Mouse (Mus musculus) intestine, embryonic 15.5 days (tissue): Measurements from ENCODE around the gene Rgs16. TPM values are rescaled to one million over a fixed set of nuclear protein-coding genes. Genes with fewer than 3 reads are reported as not detected.
"Not testable (repeated sequence)": the region's sequence is repeated elsewhere in the genome, so short reads cannot be mapped to it uniquely, and the experiment has no call there.

ENCODE experiments used
- ATAC-seq: fragments of 200-750 bp; cut with Nextera tagmentation; 2 replicates; pipeline ENCODE4 v1.8.0; 2017; ENCODE audit warnings: moderate TSS enrichment, moderate library complexity
- H3K27ac ChIP-seq: fragments of 300-500 bp; sonication (generic); 2 replicates; pipeline ENCODE4 v1.5.1; 2015; ENCODE audit warnings: mild to moderate bottlenecking, inconsistent platforms
- H3K27me3 ChIP-seq: fragments of 300-500 bp; sonication (generic); replicated peaks from 2 replicates; pipeline ENCODE4 v1.6.1; 2015; ENCODE audit warnings: inconsistent platforms
- H3K36me3 ChIP-seq: fragments of 300-500 bp; sonication (generic); 2 replicates; pipeline ENCODE4 v1.6.1; 2015; ENCODE audit warnings: inconsistent platforms
- H3K4me1 ChIP-seq: fragments of 300-500 bp; sonication (generic); replicated peaks from 2 replicates; pipeline ENCODE4 v1.6.1; 2015; ENCODE audit warnings: inconsistent platforms
- H3K4me2 ChIP-seq: fragments of 300-500 bp; sonication (generic); replicated peaks from 2 replicates; pipeline ENCODE4 v1.6.1; 2015; ENCODE audit warnings: mild to moderate bottlenecking, inconsistent platforms
- H3K4me3 ChIP-seq: fragments of 300-500 bp; sonication (generic); replicated peaks from 2 replicates; pipeline ENCODE4 v1.5.1; 2015; ENCODE audit warnings: inconsistent platforms
- H3K9ac ChIP-seq: fragments of 300-500 bp; sonication (generic); 2 replicates; pipeline ENCODE4 v1.6.1; 2015; ENCODE audit warnings: inconsistent platforms
- H3K9me3 ChIP-seq: fragments of 300-500 bp; sonication (generic); 2 replicates; pipeline ENCODE4 v1.6.1; 2016; ENCODE audit warnings: inconsistent platforms
- WGBS: fragments of 180-500 bp; shearing (Covaris S2); methylation state at CpG from one replicate; pipeline ENCODE4 v1.1.7; 2015; 5-methylcytosine and 5-hydroxymethylcytosine counted together
- polyA plus RNA-seq: library from polyadenylated mRNA; unstranded; fragments of >200 nt; fragmentation: Nextera tagmentation; extraction: Ambion mirVana; gene quantifications from 2 replicates; pipeline ENCODE4 v1.2.1, GENCODE M21; 2015

Rgs16 gene
- polyA plus RNA-seq, 1 experiment from 2014 or later: 5.1 TPM

- ATAC-seq: no peak
- 74% methylated on average over 1 of the region's 1 CpGs for WGBS
- no peak overlapping the region for H3K4me2 ChIP-seq
Measured at GRCm38 (mm10) chr1:153767281-153767680, 27.1 kb downstream of the Rgs16 start.

GRCm38 (mm10) chr1:153768465-153768864 is 28.3 kb downstream of the Rgs16 start:
- Histone ChIP-seq H3K4me3 (0 out of 2 replicates have a peak overlapping the region, but pooled peaks have one; percentile 29), H3K27ac (peak overlapping the region; percentile 84), H3K27me3 (no peaks in the 10 kb centered on the region), H3K9me3 (no peaks in the 10 kb centered on the region), H3K4me2 (peak overlapping the region; percentile 45), H3K4me1 (peaks cover 4% of the 10 kb centered on the region; the same call in 1 of the 2 replicates), H3K9ac (no peak overlapping the region), H3K36me3 (no peaks in the 10 kb centered on the region)
- whole genome bisulfite sequencing: 56% methylated on average over 5 of the region's 5 CpGs
- ATAC-seq: no peak

More at GRCm38 (mm10) chr1:153767281-153767680, 27.1 kb downstream of the Rgs16 start:
- H3K9ac ChIP-seq: no peak overlapping the region
- H3K36me3 ChIP-seq: no peaks in the 10 kb centered on the region
- H3K27me3 ChIP-seq: no peaks in the 10 kb centered on the region
- no peaks in the 10 kb centered on the region for H3K9me3 ChIP-seq
- no peak overlapping the region for H3K4me3 ChIP-seq
- peaks cover 4% of the 10 kb centered on the region; the same call in 1 of the 2 replicates for H3K4me1 ChIP-seq
- no peak overlapping the region for H3K27ac ChIP-seq

GRCm38 (mm10) chr1:153769571-153769970 is 29.4 kb downstream of the Rgs16 start:
- H3K9ac ChIP-seq, H3K36me3 ChIP-seq, H3K9me3 ChIP-seq, H3K27me3 ChIP-seq, H3K4me1 ChIP-seq: not testable (repeated sequence)
- H3K27ac ChIP-seq: peak overlapping the region; percentile 84
- ATAC-seq: peak; percentile 74
- H3K4me2 ChIP-seq: peak overlapping the region; percentile 45
- WGBS: 47% methylated on average over 6 of the region's 6 CpGs
- H3K4me3 ChIP-seq: peak overlapping the region; percentile 29

GRCm38 (mm10) chr1:153769998-153770775 is 30.0 kb downstream of the Rgs16 start:
- H3K27ac ChIP-seq: peak overlapping the region; percentile 84

GRCm38 (mm10) chr1:153770776-153771167 is 30.6 kb downstream of the Rgs16 start:
- ATAC-seq: peak; percentile 65
- 68% methylated on average over 1 of the region's 1 CpGs for WGBS
- peak overlapping the region; percentile 84 for H3K27ac ChIP-seq
- H3K9ac ChIP-seq: no peak overlapping the region
- H3K4me1 ChIP-seq: peaks cover 10% of the 10 kb centered on the region
- no peaks in the 10 kb centered on the region for H3K9me3 ChIP-seq
- no peak overlapping the region for H3K4me3 ChIP-seq
- no peaks in the 10 kb centered on the region for H3K36me3 ChIP-seq
- H3K27me3 ChIP-seq: no peaks in the 10 kb centered on the region
- H3K4me2 ChIP-seq: peak overlapping the region; percentile 33; the same call in 1 of the 2 replicates

More at GRCm38 (mm10) chr1:153769998-153770775, 30.0 kb downstream of the Rgs16 start:
- no peaks in the 10 kb centered on the region for H3K27me3 ChIP-seq
- no peak overlapping the region for H3K9ac ChIP-seq
- no peak overlapping the region for H3K4me3 ChIP-seq
- WGBS: 52% methylated on average over 10 of the region's 10 CpGs
- peaks cover 8% of the 10 kb centered on the region for H3K4me1 ChIP-seq
- ATAC-seq: peak; percentile 86
- no peaks in the 10 kb centered on the region for H3K36me3 ChIP-seq
- peak overlapping the region; percentile 33; the same call in 1 of the 2 replicates for H3K4me2 ChIP-seq
- no peaks in the 10 kb centered on the region for H3K9me3 ChIP-seq

- Histone ChIP-seq H3K4me3 (no peak overlapping the region), H3K4me1 (peaks cover 11% of the 10 kb centered on the region), H3K9me3 (no peaks in the 10 kb centered on the region), H3K27ac (no peak overlapping the region), H3K4me2 (no peak overlapping the region), H3K27me3 (no peaks in the 10 kb centered on the region), H3K9ac (no peak overlapping the region), H3K36me3 (no peaks in the 10 kb centered on the region)
- WGBS: 46% methylated on average over 6 of the region's 6 CpGs
- peak; percentile 54 for ATAC-seq
Measured at GRCm38 (mm10) chr1:153775174-153775573, 35.0 kb downstream of the Rgs16 start.

GRCm38 (mm10) chr1:153776257-153776656 is 36.1 kb downstream of the Rgs16 start:
- H3K4me2 ChIP-seq: no peak overlapping the region
- H3K27me3 ChIP-seq: no peaks in the 10 kb centered on the region
- no peak overlapping the region for H3K4me3 ChIP-seq
- no peak for ATAC-seq
- no peak overlapping the region for H3K27ac ChIP-seq
- no peaks in the 10 kb centered on the region for H3K36me3 ChIP-seq
- WGBS: 82% methylated on average over 7 of the region's 7 CpGs
- no peak overlapping the region for H3K9ac ChIP-seq
- H3K9me3 ChIP-seq: no peaks in the 10 kb centered on the region
- H3K4me1 ChIP-seq: peaks cover 11% of the 10 kb centered on the region

GRCm38 (mm10) chr1:153778205-153778604 is 38.1 kb downstream of the Rgs16 start:
- peaks cover 7% of the 10 kb centered on the region; the same call in 1 of the 2 replicates for H3K4me1 ChIP-seq
- no peak overlapping the region for H3K4me3 ChIP-seq
- ATAC-seq: no peak
- H3K27me3 ChIP-seq: no peaks in the 10 kb centered on the region
- no peaks in the 10 kb centered on the region for H3K36me3 ChIP-seq
- no peaks in the 10 kb centered on the region for H3K9me3 ChIP-seq
- H3K4me2 ChIP-seq: no peak overlapping the region
- WGBS: 89% methylated on average over 10 of the region's 10 CpGs
- no peak overlapping the region for H3K9ac ChIP-seq
- H3K27ac ChIP-seq: no peak overlapping the region

GRCm38 (mm10) chr1:153783339-153783738 is 43.2 kb downstream of the Rgs16 start:
- Histone ChIP-seq H3K4me1 (no peaks in the 10 kb centered on the region), H3K9ac (no peak overlapping the region), H3K9me3 (no peaks in the 10 kb centered on the region), H3K4me2 (no peak overlapping the region), H3K27ac (no peak overlapping the region), H3K36me3 (no peaks in the 10 kb centered on the region), H3K4me3 (no peak overlapping the region), H3K27me3 (no peaks in the 10 kb centered on the region)
- 46% methylated on average over 1 of the region's 1 CpGs for WGBS
- ATAC-seq: no peak

GRCm38 (mm10) chr1:153785608-153786007 is 45.5 kb downstream of the Rgs16 start:
- WGBS: 56% methylated on average over 4 of the region's 4 CpGs
- Histone ChIP-seq H3K4me1 (no peaks in the 10 kb centered on the region), H3K9ac (no peak overlapping the region), H3K4me2 (no peak overlapping the region), H3K27ac (no peak overlapping the region), H3K9me3 (no peaks in the 10 kb centered on the region), H3K4me3 (no peak overlapping the region), H3K36me3 (no peaks in the 10 kb centered on the region), H3K27me3 (no peaks in the 10 kb centered on the region)
- ATAC-seq: no peak

GRCm38 (mm10) chr1:153790708-153791107 is 50.6 kb downstream of the Rgs16 start:
- ATAC-seq: no peak
- Histone ChIP-seq H3K9ac (no peak overlapping the region), H3K4me3 (no peak overlapping the region), H3K27me3 (no peaks in the 10 kb centered on the region), H3K4me2 (no peak overlapping the region), H3K36me3 (no peaks in the 10 kb centered on the region), H3K4me1 (no peaks in the 10 kb centered on the region), H3K27ac (no peak overlapping the region), H3K9me3 (no peaks in the 10 kb centered on the region)
- WGBS: 66% methylated on average over 2 of the region's 2 CpGs

GRCm38 (mm10) chr1:153794241-153794640 is 54.1 kb downstream of the Rgs16 start:
- Histone ChIP-seq H3K36me3 (no peaks in the 10 kb centered on the region), H3K4me2 (no peak overlapping the region), H3K4me1 (no peaks in the 10 kb centered on the region), H3K9me3 (no peaks in the 10 kb centered on the region), H3K9ac (no peak overlapping the region), H3K27me3 (no peaks in the 10 kb centered on the region), H3K27ac (no peak overlapping the region), H3K4me3 (no peak overlapping the region)
- 79% methylated on average over 3 of the region's 3 CpGs for WGBS
- ATAC-seq: no peak
